18 mouse cellular contexts compared by ENCODE assay signal in the genomic region with DNA sequence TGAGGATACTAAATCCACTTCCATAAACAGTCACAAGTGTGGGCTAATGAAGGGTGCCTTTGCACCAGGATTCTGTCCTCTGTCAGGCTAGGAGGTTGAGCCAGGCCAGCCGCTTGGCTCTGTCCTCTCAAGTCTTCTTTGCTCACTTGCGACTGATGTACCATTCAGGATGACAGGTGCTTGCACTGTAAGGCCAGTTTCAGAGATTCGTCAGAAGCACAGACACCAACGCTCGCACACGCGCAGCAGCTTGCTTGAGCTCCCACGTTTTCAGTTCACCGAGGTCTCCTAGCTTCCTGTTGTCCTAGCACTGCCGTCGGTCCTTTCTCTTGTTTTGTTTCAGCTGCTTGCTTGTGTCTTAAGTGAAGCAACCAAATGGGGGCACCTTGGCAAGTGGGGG.
DNase-seq lines count a peak whose midpoint lies in the region; TF ChIP-seq lines count a peak whose summit lies in the region.
"Had no signal": no experiment of that assay in that cellular context is flagged by ENCODE, and none has a peak within 500 bp of the region (broad histone marks: within the 10 kb centered on the region; RNA-seq: fewer than 3 reads in every experiment).

No protein-coding gene starts in this region.

- TF ChIP-seq CTCF in layer of hippocampus, adult 2 months (conservative IDR thresholded peaks at IDR 0.05): no peak

- peak; percentile 83 for DNase-seq in heart, adult 11 months
- no peak for DNase-seq in heart, adult 8-10 months (ENCODE audit: low spot score)
- no peak for DNase-seq in layer of hippocampus, adult 2 months (ENCODE audit: low spot score in 2 of 2)
- DNase-seq in layer of hippocampus, postnatal 10 days (ENCODE audit: low spot score in 2 of 2): no peak
- peak; percentile 46 for DNase-seq in retina, postnatal 1 day
- DNase-seq in retina, embryonic 14.5 days (ENCODE audit: low spot score): no peak
- DNase-seq: adrenal gland, adult 8-10 months; adrenal gland, postnatal 25 days; gastrocnemius, postnatal 10 days; gastrocnemius, postnatal 36 days; heart, postnatal 10 days; heart, postnatal 36 days had no signal

- no peak overlapping the region for H3K4me3 ChIP-seq in layer of hippocampus, adult 2 months
- H3K4me3 ChIP-seq: forebrain, embryonic 10.5 days; forebrain, embryonic 13.5 days; heart, embryonic 12.5 days; heart, embryonic 15.5 days; hindbrain, embryonic 10.5 days; hindbrain, embryonic 13.5 days had no signal

- H3K27ac ChIP-seq in layer of hippocampus, adult 2 months: peak overlapping the region; percentile 49; the same call in 1 of the 2 replicates
- H3K27ac ChIP-seq: forebrain, embryonic 10.5 days; forebrain, embryonic 13.5 days; heart, embryonic 15.5 days; hindbrain, embryonic 10.5 days; hindbrain, embryonic 13.5 days had no signal

Comparison
In these comparisons a context has a peak if more than half of its experiments do, and no peak if none do; other contexts are left out.
1. DNase-seq: peak in heart, adult 11 months (single experiment) and retina, postnatal 1 day (single experiment); none in heart, adult 8-10 months (single experiment), layer of hippocampus, adult 2 months (0 of 2), layer of hippocampus, postnatal 10 days (0 of 2) and retina, embryonic 14.5 days (single experiment).